Mouse (Mus musculus): ENCODE data around the gene Bmyc. TPM values are rescaled to one million over a fixed set of nuclear protein-coding genes. Genes with fewer than 3 reads are reported as not detected.

Gene Bmyc
- polyA plus RNA-seq, 1 experiment from 2014 or later, result 73.4 TPM

Other genes with a start within 250 kb of the Bmyc start
- gene Clic3, start 249.9 kb upstream of the Bmyc start, polyA plus RNA-seq (2015; fragmentation: Nextera tagmentation; extraction: Ambion mirVana), result 60.5 and 113 TPM in 2 replicates
- 44.1 and 49.4 TPM in 2 replicates for gene Paxx, start 245.6 kb upstream of the Bmyc start, polyA plus RNA-seq (2015; fragmentation: Nextera tagmentation; extraction: Ambion mirVana)
- 6.1 and 6.7 TPM in 2 replicates for gene Ptgds, start 236.7 kb upstream of the Bmyc start, polyA plus RNA-seq (2015; fragmentation: Nextera tagmentation; extraction: Ambion mirVana)
- gene Lcn12, start 212.8 kb upstream of the Bmyc start, polyA plus RNA-seq (2015; fragmentation: Nextera tagmentation; extraction: Ambion mirVana), result not detected in 2 replicates
- 76.5 and 86.0 TPM in 2 replicates for gene Fbxw5, start 206.0 kb upstream of the Bmyc start, polyA plus RNA-seq (2015; fragmentation: Nextera tagmentation; extraction: Ambion mirVana)
- 8.9 and 9.5 TPM in 2 replicates for gene C8g, start 205.0 kb upstream of the Bmyc start, polyA plus RNA-seq (2015; fragmentation: Nextera tagmentation; extraction: Ambion mirVana)
- 31.5 and 32.1 TPM in 2 replicates for gene Traf2, start 159.8 kb upstream of the Bmyc start, polyA plus RNA-seq (2015; fragmentation: Nextera tagmentation; extraction: Ambion mirVana)
- 377 and 401 TPM in 2 replicates for gene Edf1, start 148.9 kb upstream of the Bmyc start, polyA plus RNA-seq (2015; fragmentation: Nextera tagmentation; extraction: Ambion mirVana)
- gene Mamdc4, start 131.9 kb upstream of the Bmyc start, polyA plus RNA-seq (2015; fragmentation: Nextera tagmentation; extraction: Ambion mirVana), result 74.0 and 87.4 TPM in 2 replicates
- 120 and 123 TPM in 2 replicates for gene Phpt1, start 131.5 kb upstream of the Bmyc start, polyA plus RNA-seq (2015; fragmentation: Nextera tagmentation; extraction: Ambion mirVana)
- gene Ajm1, start 125.0 kb upstream of the Bmyc start, polyA plus RNA-seq (2015; fragmentation: Nextera tagmentation; extraction: Ambion mirVana), result 0.26 and 0.94 TPM in 2 replicates
- 56.4 and 60.3 TPM in 2 replicates for gene Rabl6, start 98.2 kb upstream of the Bmyc start, polyA plus RNA-seq (2015; fragmentation: Nextera tagmentation; extraction: Ambion mirVana)
- 0.09 and 0.15 TPM in 2 replicates for gene Ccdc183, start 89.1 kb upstream of the Bmyc start, polyA plus RNA-seq (2015; fragmentation: Nextera tagmentation; extraction: Ambion mirVana)
- gene Tmem141, start 84.7 kb upstream of the Bmyc start, polyA plus RNA-seq (2015; fragmentation: Nextera tagmentation; extraction: Ambion mirVana), result 27.8 and 33.9 TPM in 2 replicates
- 4.9 and 5.3 TPM in 2 replicates for gene Fcna, start 78.7 kb upstream of the Bmyc start, polyA plus RNA-seq (2015; fragmentation: Nextera tagmentation; extraction: Ambion mirVana)
- gene Lcn8, start 53.6 kb upstream of the Bmyc start, polyA plus RNA-seq (2015; fragmentation: Nextera tagmentation; extraction: Ambion mirVana), result 0.37 TPM in 1 of 2 replicates, not detected in the other
- not detected in 2 replicates for gene Lcn5, start 48.8 kb upstream of the Bmyc start, polyA plus RNA-seq (2015; fragmentation: Nextera tagmentation; extraction: Ambion mirVana)
- not detected in 2 replicates for gene Lcn6, start 30.0 kb upstream of the Bmyc start, polyA plus RNA-seq (2015; fragmentation: Nextera tagmentation; extraction: Ambion mirVana)
- gene Lcn10, start 24.0 kb upstream of the Bmyc start, polyA plus RNA-seq (2015; fragmentation: Nextera tagmentation; extraction: Ambion mirVana), result not detected in 2 replicates
- not detected in 2 replicates for gene Obp2a, start 6.7 kb upstream of the Bmyc start, polyA plus RNA-seq (2015; fragmentation: Nextera tagmentation; extraction: Ambion mirVana)
- gene Obp2b, start 30.3 kb downstream of the Bmyc start, polyA plus RNA-seq (2015; fragmentation: Nextera tagmentation; extraction: Ambion mirVana), result not detected in 2 replicates
- gene Lcn3, start 58.8 kb downstream of the Bmyc start, polyA plus RNA-seq (2015; fragmentation: Nextera tagmentation; extraction: Ambion mirVana), result not detected in 2 replicates
- gene Lcn11, start 70.3 kb downstream of the Bmyc start, polyA plus RNA-seq (2015; fragmentation: Nextera tagmentation; extraction: Ambion mirVana), result not detected in 2 replicates
- not detected in 2 replicates for gene Gm13539, start 75.5 kb downstream of the Bmyc start, polyA plus RNA-seq (2015; fragmentation: Nextera tagmentation; extraction: Ambion mirVana)
- gene Glt6d1, start 109.1 kb downstream of the Bmyc start, polyA plus RNA-seq (2015; fragmentation: Nextera tagmentation; extraction: Ambion mirVana), result not detected in 2 replicates
- not detected in 2 replicates for gene Lcn9, start 116.4 kb downstream of the Bmyc start, polyA plus RNA-seq (2015; fragmentation: Nextera tagmentation; extraction: Ambion mirVana)
- gene Sohlh1, start 140.5 kb downstream of the Bmyc start, polyA plus RNA-seq (2015; fragmentation: Nextera tagmentation; extraction: Ambion mirVana), result 0.13 TPM in 1 of 2 replicates, not detected in the other
- 0.65 and 0.90 TPM in 2 replicates for gene Kcnt1, start 157.0 kb downstream of the Bmyc start, polyA plus RNA-seq (2015; fragmentation: Nextera tagmentation; extraction: Ambion mirVana)